Mouse (Mus musculus): ENCODE results near the gene Nfam1. TPM values are rescaled to one million over a fixed set of nuclear protein-coding genes. Genes with fewer than 3 reads are reported as not detected.

Gene Nfam1
- polyA plus RNA-seq, 1 experiment from 2014 or later, result 4.7 TPM

GRCm38 (mm10) chr15:83036089-83036488 lies 3.0 kb upstream of the Nfam1 start:
- no peaks in the 10 kb centered on the region for H3K9me3 ChIP-seq (ENCODE audit: control insufficient read depth, low read length)
- peaks cover 41% of the 10 kb centered on the region for H3K4me1 ChIP-seq (ENCODE audit: control insufficient read depth, insufficient read depth, low read length)
- H3K36me3 ChIP-seq (ENCODE audit: control insufficient read depth, insufficient read depth, low read length), result no peaks in the 10 kb centered on the region
- no peaks in the 10 kb centered on the region for H3K27me3 ChIP-seq (replicated peaks; ENCODE audit: control insufficient read depth, insufficient read depth, low read length)
- no peak overlapping the region for H3K9ac ChIP-seq (ENCODE audit: low read depth, low read length)
- DNase-seq (ENCODE audit: low spot score) (no peak), ATAC-seq (ENCODE audit: low read depth) (no peak)
- H3K27ac ChIP-seq (replicated peaks; ENCODE audit: low read depth, low read length), result no peak overlapping the region
- H3K4me2 ChIP-seq (ENCODE audit: low read depth, low read length), result no peak overlapping the region
- 66% methylated on average over 7 of the region's 7 CpGs for WGBS
- no peak overlapping the region for H3K4me3 ChIP-seq (ENCODE audit: low read depth, low read length)

- Histone ChIP-seq H3K9me3 (ENCODE audit: control insufficient read depth, low read length) (no peaks in the 10 kb centered on the region), H3K4me1 (ENCODE audit: control insufficient read depth, insufficient read depth, low read length) (peaks cover 42% of the 10 kb centered on the region), H3K9ac (ENCODE audit: low read depth, low read length) (no peak overlapping the region), H3K4me2 (ENCODE audit: low read depth, low read length) (peak overlapping the region; percentile 21; the same call in 1 of the 2 replicates), H3K36me3 (ENCODE audit: control insufficient read depth, insufficient read depth, low read length) (no peaks in the 10 kb centered on the region), H3K27ac (replicated peaks; ENCODE audit: low read depth, low read length) (no peak overlapping the region), H3K27me3 (replicated peaks; ENCODE audit: control insufficient read depth, insufficient read depth, low read length) (no peaks in the 10 kb centered on the region), H3K4me3 (ENCODE audit: low read depth, low read length) (no peak overlapping the region)
- ATAC-seq (ENCODE audit: low read depth), result no peak
- WGBS, result 8% methylated on average over 17 of the region's 17 CpGs
- DNase-seq (ENCODE audit: low spot score), result peak; percentile 72
Observed at GRCm38 (mm10) chr15:83034275-83034977, 1.3 kb upstream of the Nfam1 start.

GRCm38 (mm10) chr15:83030884-83031283 lies 2.2 kb downstream of the Nfam1 start:
- no peaks in the 10 kb centered on the region for H3K9me3 ChIP-seq (ENCODE audit: control insufficient read depth, low read length)
- H3K4me2 ChIP-seq (ENCODE audit: low read depth, low read length), result no peak overlapping the region
- no peak overlapping the region for H3K4me3 ChIP-seq (ENCODE audit: low read depth, low read length)
- no peak overlapping the region for H3K27ac ChIP-seq (replicated peaks; ENCODE audit: low read depth, low read length)
- WGBS, result 44% methylated on average over 4 of the region's 4 CpGs
- H3K27me3 ChIP-seq (replicated peaks; ENCODE audit: control insufficient read depth, insufficient read depth, low read length), result no peaks in the 10 kb centered on the region
- no peaks in the 10 kb centered on the region for H3K36me3 ChIP-seq (ENCODE audit: control insufficient read depth, insufficient read depth, low read length)
- no peak overlapping the region for H3K9ac ChIP-seq (ENCODE audit: low read depth, low read length)
- ATAC-seq (ENCODE audit: low read depth), result no peak
- H3K4me1 ChIP-seq (ENCODE audit: control insufficient read depth, insufficient read depth, low read length), result peaks cover 40% of the 10 kb centered on the region
- peak; percentile 41 for DNase-seq (ENCODE audit: low spot score)

- no peak for ATAC-seq (ENCODE audit: low read depth)
- no peak overlapping the region for H3K4me3 ChIP-seq (ENCODE audit: low read depth, low read length)
- H3K9me3 ChIP-seq (ENCODE audit: control insufficient read depth, low read length), result no peaks in the 10 kb centered on the region
- no peak overlapping the region; the same call in 1 of the 2 replicates for H3K27ac ChIP-seq (replicated peaks; ENCODE audit: low read depth, low read length)
- H3K4me2 ChIP-seq (ENCODE audit: low read depth, low read length), result peak overlapping the region; percentile 21; the same call in 1 of the 2 replicates
- 45% methylated on average over 11 of the region's 11 CpGs for WGBS
- no peak for DNase-seq (ENCODE audit: low spot score)
- H3K9ac ChIP-seq (ENCODE audit: low read depth, low read length), result no peak overlapping the region
- no peaks in the 10 kb centered on the region for H3K27me3 ChIP-seq (replicated peaks; ENCODE audit: control insufficient read depth, insufficient read depth, low read length)
- peaks cover 46% of the 10 kb centered on the region for H3K4me1 ChIP-seq (ENCODE audit: control insufficient read depth, insufficient read depth, low read length)
- H3K36me3 ChIP-seq (ENCODE audit: control insufficient read depth, insufficient read depth, low read length), result no peaks in the 10 kb centered on the region
Observed at GRCm38 (mm10) chr15:83029725-83030718, 3.1 kb downstream of the Nfam1 start.

GRCm38 (mm10) chr15:83026129-83026528 lies 7.0 kb downstream of the Nfam1 start:
- H3K27me3 ChIP-seq (replicated peaks; ENCODE audit: control insufficient read depth, insufficient read depth, low read length), result no peaks in the 10 kb centered on the region
- no peak overlapping the region; the same call in 1 of the 2 replicates for H3K27ac ChIP-seq (replicated peaks; ENCODE audit: low read depth, low read length)
- H3K9ac ChIP-seq (ENCODE audit: low read depth, low read length), result no peak overlapping the region
- H3K4me2 ChIP-seq (ENCODE audit: low read depth, low read length), result peak overlapping the region; percentile 37; the same call in 1 of the 2 replicates
- H3K9me3 ChIP-seq (ENCODE audit: control insufficient read depth, low read length), result no peaks in the 10 kb centered on the region
- DNase-seq (ENCODE audit: low spot score) (no peak), ATAC-seq (ENCODE audit: low read depth) (no peak)
- H3K4me1 ChIP-seq (ENCODE audit: control insufficient read depth, insufficient read depth, low read length), result peaks cover 32% of the 10 kb centered on the region
- no peak overlapping the region for H3K4me3 ChIP-seq (ENCODE audit: low read depth, low read length)
- no peaks in the 10 kb centered on the region for H3K36me3 ChIP-seq (ENCODE audit: control insufficient read depth, insufficient read depth, low read length)
- 46% methylated on average over 8 of the region's 8 CpGs for WGBS

GRCm38 (mm10) chr15:83025041-83025760 lies 7.9 kb downstream of the Nfam1 start:
- H3K27me3 ChIP-seq (replicated peaks; ENCODE audit: control insufficient read depth, insufficient read depth, low read length), result no peaks in the 10 kb centered on the region
- 0 out of 2 replicates have a peak overlapping the region, but pooled peaks have one; percentile 15 for H3K9ac ChIP-seq (ENCODE audit: low read depth, low read length)
- peak overlapping the region; percentile 37 for H3K4me2 ChIP-seq (ENCODE audit: low read depth, low read length)
- H3K9me3 ChIP-seq (ENCODE audit: control insufficient read depth, low read length), result no peaks in the 10 kb centered on the region
- DNase-seq (ENCODE audit: low spot score) (peak; percentile 73), ATAC-seq (ENCODE audit: low read depth) (peak; percentile 82)
- no peak overlapping the region; the same call in 1 of the 2 replicates for H3K27ac ChIP-seq (replicated peaks; ENCODE audit: low read depth, low read length)
- H3K36me3 ChIP-seq (ENCODE audit: control insufficient read depth, insufficient read depth, low read length), result no peaks in the 10 kb centered on the region
- 13% methylated on average over 25 of the region's 25 CpGs for WGBS
- peaks cover 31% of the 10 kb centered on the region for H3K4me1 ChIP-seq (ENCODE audit: control insufficient read depth, insufficient read depth, low read length)
- no peak overlapping the region for H3K4me3 ChIP-seq (ENCODE audit: low read depth, low read length)

- no peak for ATAC-seq (ENCODE audit: low read depth)
- Histone ChIP-seq H3K4me3 (ENCODE audit: low read depth, low read length) (no peak overlapping the region), H3K4me1 (ENCODE audit: control insufficient read depth, insufficient read depth, low read length) (peaks cover 32% of the 10 kb centered on the region), H3K27ac (replicated peaks; ENCODE audit: low read depth, low read length) (no peak overlapping the region), H3K27me3 (replicated peaks; ENCODE audit: control insufficient read depth, insufficient read depth, low read length) (no peaks in the 10 kb centered on the region), H3K36me3 (ENCODE audit: control insufficient read depth, insufficient read depth, low read length) (no peaks in the 10 kb centered on the region), H3K4me2 (ENCODE audit: low read depth, low read length) (no peak overlapping the region), H3K9me3 (ENCODE audit: control insufficient read depth, low read length) (no peaks in the 10 kb centered on the region), H3K9ac (ENCODE audit: low read depth, low read length) (no peak overlapping the region)
- WGBS, result 44% methylated on average over 8 of the region's 8 CpGs
- DNase-seq (ENCODE audit: low spot score), result no peak
Observed at GRCm38 (mm10) chr15:83022947-83023346, 10.2 kb downstream of the Nfam1 start.

Data from embryonic facial prominence, embryonic 14.5 days (tissue).